Mouse (Mus musculus) heart, embryonic 12.5 days (tissue): ENCODE results near the gene Mylk4. TPM values are rescaled to one million over a fixed set of nuclear protein-coding genes. Genes with fewer than 3 reads are reported as not detected.
A peak's percentile ranks its signal among the peaks of the same experiment; 100 is the strongest.

Experiments
- ATAC-seq: fragments of 200-750 bp; cut with Nextera tagmentation; 2 replicates; pipeline ENCODE4 v1.8.0; 2017; ENCODE audit warnings: moderate TSS enrichment, moderate library complexity; ENCODE audit not compliant: insufficient number of reproducible peaks, low FRiP score
- H3K27ac ChIP-seq: fragments of 300-500 bp; sonication (generic); 2 replicates; pipeline ENCODE4 v1.5.1; 2016; ENCODE audit warnings: mild to moderate bottlenecking, moderate library complexity; ENCODE audit not compliant: poor library complexity, severe bottlenecking
- H3K27me3 ChIP-seq: fragments of 300-500 bp; sonication (generic); replicated peaks from 2 replicates; pipeline ENCODE4 v1.6.1; 2016; ENCODE audit warnings: mild to moderate bottlenecking, moderate library complexity
- H3K36me3 ChIP-seq: fragments of 300-500 bp; sonication (generic); 2 replicates; pipeline ENCODE4 v1.6.1; 2016; ENCODE audit warnings: mild to moderate bottlenecking, moderate library complexity
- H3K4me1 ChIP-seq: fragments of 300-500 bp; sonication (generic); replicated peaks from 2 replicates; pipeline ENCODE4 v1.6.1; 2016; ENCODE audit warnings: mild to moderate bottlenecking
- H3K4me2 ChIP-seq: fragments of 300-500 bp; sonication (generic); 2 replicates; pipeline ENCODE4 v1.6.1; 2016; ENCODE audit warnings: mild to moderate bottlenecking, moderate library complexity
- H3K4me3 ChIP-seq: fragments of 300-500 bp; sonication (generic); 2 replicates; pipeline ENCODE4 v1.5.1; 2016; ENCODE audit warnings: mild to moderate bottlenecking
- H3K9ac ChIP-seq: fragments of 300-500 bp; sonication (generic); 2 replicates; pipeline ENCODE4 v1.6.1; 2016; ENCODE audit warnings: mild to moderate bottlenecking, moderate library complexity
- H3K9me3 ChIP-seq: fragments of 300-500 bp; sonication (generic); replicated peaks from 2 replicates; pipeline ENCODE4 v1.6.1; 2016; ENCODE audit warnings: mild to moderate bottlenecking, moderate library complexity
- WGBS: fragments of 180-500 bp; shearing (Covaris S2); methylation state at CpG from one replicate; pipeline ENCODE4 v1.1.7; 2016; 5-methylcytosine and 5-hydroxymethylcytosine counted together
- polyA plus RNA-seq: library from polyadenylated mRNA; unstranded; fragments of >200 nt; fragmentation: Nextera tagmentation; extraction: Ambion mirVana; gene quantifications from 2 replicates; pipeline ENCODE4 v1.2.1, GENCODE M21; 2016

The Mylk4 gene
- polyA plus RNA-seq, 1 experiment from 2014 or later = 0.28 TPM

GRCm38 (mm10) chr13:32795166-32795565, 11.4 kb upstream of the Mylk4 start:
- no peaks in the 10 kb centered on the region for H3K4me1 ChIP-seq
- no peak overlapping the region for H3K9ac ChIP-seq
- ATAC-seq = no peak
- H3K4me2 ChIP-seq = no peak overlapping the region
- H3K4me3 ChIP-seq = no peak overlapping the region
- no peak overlapping the region for H3K27ac ChIP-seq
- H3K27me3 ChIP-seq = no peaks in the 10 kb centered on the region
- WGBS = 87% methylated on average over 5 of the region's 5 CpGs
- H3K9me3 ChIP-seq = no peaks in the 10 kb centered on the region
- no peaks in the 10 kb centered on the region for H3K36me3 ChIP-seq

DNA sequence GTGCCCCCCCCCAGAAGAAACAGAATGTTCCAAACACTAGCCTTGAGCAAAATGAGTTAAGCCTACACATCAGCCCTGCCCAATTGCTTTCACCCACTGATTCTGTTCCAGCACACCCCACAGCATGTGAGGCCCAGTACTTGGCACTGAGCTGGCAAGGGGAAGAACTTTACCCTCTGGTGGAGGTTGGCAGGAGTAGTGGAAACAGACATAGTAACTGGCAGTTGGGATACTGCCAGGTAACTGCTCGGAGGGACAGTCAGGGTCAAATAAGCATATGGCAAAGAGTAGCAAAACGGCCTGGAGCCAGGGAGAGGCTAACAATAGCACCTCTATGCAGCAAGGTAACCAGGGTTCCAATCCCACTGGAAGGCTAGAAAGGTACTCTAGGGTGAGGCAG, 10.9 kb upstream of the Mylk4 start:
- no peak overlapping the region for H3K4me3 ChIP-seq
- no peaks in the 10 kb centered on the region for H3K27me3 ChIP-seq
- no peaks in the 10 kb centered on the region for H3K4me1 ChIP-seq
- H3K27ac ChIP-seq = no peak overlapping the region
- H3K4me2 ChIP-seq = no peak overlapping the region
- 59% methylated on average over 2 of the region's 2 CpGs for WGBS
- no peaks in the 10 kb centered on the region for H3K36me3 ChIP-seq
- ATAC-seq = no peak
- no peaks in the 10 kb centered on the region for H3K9me3 ChIP-seq
- no peak overlapping the region for H3K9ac ChIP-seq

GRCm38 (mm10) chr13:32789781-32790180, 6.0 kb upstream of the Mylk4 start:
- Histone ChIP-seq H3K9me3 (no peaks in the 10 kb centered on the region), H3K9ac (no peak overlapping the region), H3K36me3 (no peaks in the 10 kb centered on the region), H3K4me3 (no peak overlapping the region), H3K4me2 (no peak overlapping the region), H3K27ac (no peak overlapping the region), H3K27me3 (no peaks in the 10 kb centered on the region), H3K4me1 (no peaks in the 10 kb centered on the region)
- WGBS = 75% methylated on average over 4 of the region's 4 CpGs
- no peak for ATAC-seq

- H3K4me2 ChIP-seq = no peak overlapping the region
- 68% methylated on average over 2 of the region's 2 CpGs for WGBS
- H3K4me3 ChIP-seq = no peak overlapping the region
- ATAC-seq = no peak
- no peak overlapping the region for H3K27ac ChIP-seq
- no peaks in the 10 kb centered on the region for H3K36me3 ChIP-seq
- H3K9ac ChIP-seq = no peak overlapping the region
- no peaks in the 10 kb centered on the region for H3K4me1 ChIP-seq
- H3K9me3 ChIP-seq = no peaks in the 10 kb centered on the region
- H3K27me3 ChIP-seq = no peaks in the 10 kb centered on the region
These were observed 3.8 kb upstream of the Mylk4 start for GRCm38 (mm10) chr13:32787584-32787983.

DNA sequence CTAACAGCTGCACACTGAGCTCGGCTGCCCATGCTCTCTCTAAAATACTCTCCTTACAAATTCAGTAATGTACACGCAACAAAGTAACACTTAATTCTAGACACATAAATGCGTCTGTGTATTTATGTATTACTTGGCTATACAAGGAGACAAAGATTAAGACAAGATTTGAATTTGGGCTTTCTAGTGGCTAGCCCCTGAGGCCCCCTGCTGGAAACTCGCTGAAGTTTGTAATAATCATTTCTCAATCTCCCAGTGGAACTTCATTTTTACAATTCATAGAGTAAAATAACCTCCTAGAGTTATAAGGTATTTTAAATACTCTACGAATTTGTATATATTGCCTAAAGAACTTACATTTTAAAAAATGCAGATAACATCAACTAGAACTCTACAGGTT, 699 bp downstream of the Mylk4 start:
- Histone ChIP-seq H3K4me3 (no peak overlapping the region), H3K4me1 (no peaks in the 10 kb centered on the region), H3K4me2 (no peak overlapping the region), H3K27ac (no peak overlapping the region), H3K27me3 (no peaks in the 10 kb centered on the region), H3K9me3 (no peaks in the 10 kb centered on the region), H3K36me3 (no peaks in the 10 kb centered on the region), H3K9ac (no peak overlapping the region)
- no peak for ATAC-seq
- 53% methylated on average over 5 of the region's 5 CpGs for WGBS

- whole genome bisulfite sequencing = 55% methylated on average over 3 of the region's 3 CpGs
- no peak for ATAC-seq
These were observed 4.9 kb downstream of the Mylk4 start for GRCm38 (mm10) chr13:32778861-32779260.

GRCm38 (mm10) chr13:32776350-32776749, 7.4 kb downstream of the Mylk4 start:
- Histone ChIP-seq H3K4me1 (peaks cover 14% of the 10 kb centered on the region), H3K27me3 (no peaks in the 10 kb centered on the region), H3K36me3 (no peaks in the 10 kb centered on the region), H3K4me3 (no peak overlapping the region), H3K27ac (no peak overlapping the region), H3K9ac (no peak overlapping the region), H3K9me3 (no peaks in the 10 kb centered on the region), H3K4me2 (no peak overlapping the region)
- no peak for ATAC-seq
- 87% methylated on average over 10 of the region's 10 CpGs for WGBS

More at GRCm38 (mm10) chr13:32778861-32779260, 4.9 kb downstream of the Mylk4 start:
- Histone ChIP-seq H3K27me3 (no peaks in the 10 kb centered on the region), H3K27ac (no peak overlapping the region), H3K4me1 (peaks cover 14% of the 10 kb centered on the region), H3K9ac (no peak overlapping the region), H3K36me3 (no peaks in the 10 kb centered on the region), H3K4me3 (no peak overlapping the region), H3K9me3 (no peaks in the 10 kb centered on the region), H3K4me2 (no peak overlapping the region)

DNA sequence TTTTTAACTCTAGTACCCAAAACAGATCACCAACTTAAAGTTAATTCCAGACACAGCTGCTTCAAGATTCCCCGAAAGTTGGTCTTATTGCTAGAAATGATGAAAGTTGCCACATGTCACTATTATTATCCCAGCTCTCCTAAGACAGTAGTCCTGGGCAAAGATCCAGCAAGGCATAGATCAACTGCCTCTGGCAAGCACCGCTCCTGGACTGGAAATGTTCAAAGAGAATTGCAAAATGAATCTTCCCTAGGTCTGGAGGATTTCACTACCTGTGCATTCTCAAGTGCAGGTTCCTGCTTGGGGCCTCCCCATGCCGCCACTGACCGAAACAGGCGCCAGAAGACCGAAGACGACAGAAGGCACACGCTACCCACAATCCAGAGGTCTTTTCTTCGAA, 7.9 kb downstream of the Mylk4 start:
- Histone ChIP-seq H3K4me1 (peaks cover 14% of the 10 kb centered on the region), H3K27me3 (no peaks in the 10 kb centered on the region), H3K9me3 (no peaks in the 10 kb centered on the region), H3K9ac (no peak overlapping the region), H3K36me3 (no peaks in the 10 kb centered on the region), H3K27ac (no peak overlapping the region), H3K4me3 (no peak overlapping the region), H3K4me2 (no peak overlapping the region)
- no peak for ATAC-seq
- 87% methylated on average over 9 of the region's 9 CpGs for WGBS

GRCm38 (mm10) chr13:32769960-32770359, 13.8 kb downstream of the Mylk4 start:
- no peak overlapping the region for H3K9ac ChIP-seq
- WGBS = 11% methylated on average over 3 of the region's 3 CpGs
- no peaks in the 10 kb centered on the region for H3K36me3 ChIP-seq
- ATAC-seq = no peak
- H3K4me3 ChIP-seq = no peak overlapping the region
- no peak overlapping the region for H3K4me2 ChIP-seq
- peak overlapping the region; percentile 18; the same call in 1 of the 2 replicates for H3K27ac ChIP-seq
- H3K4me1 ChIP-seq = peaks cover 10% of the 10 kb centered on the region
- no peaks in the 10 kb centered on the region for H3K9me3 ChIP-seq
- no peaks in the 10 kb centered on the region for H3K27me3 ChIP-seq

DNA sequence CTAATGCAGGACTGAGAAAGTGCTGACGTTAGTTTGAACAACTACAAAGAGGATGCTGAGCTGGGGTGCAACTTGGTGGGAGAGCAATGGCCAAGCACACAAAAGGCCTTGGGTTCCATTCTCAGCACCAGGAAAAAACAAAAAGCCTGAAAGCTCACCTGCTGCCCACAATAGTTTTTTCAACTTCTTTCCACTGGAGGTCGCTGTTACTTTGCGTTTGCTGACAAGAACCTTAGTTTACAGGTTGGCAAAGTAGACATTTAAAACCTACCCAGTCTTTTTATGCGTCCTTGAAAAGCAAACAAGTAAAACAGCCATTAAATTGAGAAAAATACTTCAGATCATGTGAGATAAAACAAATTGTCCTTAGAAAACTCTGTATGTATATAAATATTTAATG, 15.7 kb downstream of the Mylk4 start:
- Histone ChIP-seq H3K4me1 (peaks cover 20% of the 10 kb centered on the region), H3K9me3 (no peaks in the 10 kb centered on the region), H3K27ac (no peak overlapping the region), H3K9ac (no peak overlapping the region), H3K27me3 (no peaks in the 10 kb centered on the region), H3K4me3 (no peak overlapping the region), H3K4me2 (no peak overlapping the region), H3K36me3 (no peaks in the 10 kb centered on the region)
- WGBS = 11% methylated on average over 4 of the region's 4 CpGs
- ATAC-seq = no peak

- Histone ChIP-seq H3K4me3 (no peak overlapping the region), H3K27ac (0 out of 2 replicates have a peak overlapping the region, but pooled peaks have one; percentile 11), H3K4me2 (no peak overlapping the region), H3K9me3 (no peaks in the 10 kb centered on the region), H3K27me3 (no peaks in the 10 kb centered on the region; the same call in 1 of the 2 replicates), H3K4me1 (peaks cover 14% of the 10 kb centered on the region), H3K9ac (no peak overlapping the region), H3K36me3 (no peaks in the 10 kb centered on the region)
- ATAC-seq = peak; percentile 33; the same call in 1 of the 2 replicates
- 13% methylated on average over 7 of the region's 7 CpGs for WGBS
These were observed 19.3 kb downstream of the Mylk4 start for GRCm38 (mm10) chr13:32764448-32764847.

- H3K4me3 ChIP-seq = no peak overlapping the region
- H3K27me3 ChIP-seq = no peaks in the 10 kb centered on the region; the same call in 1 of the 2 replicates
- no peak overlapping the region for H3K9ac ChIP-seq
- no peaks in the 10 kb centered on the region for H3K36me3 ChIP-seq
- WGBS = 68% methylated on average over 3 of the region's 3 CpGs
- no peaks in the 10 kb centered on the region for H3K9me3 ChIP-seq
- peaks cover 17% of the 10 kb centered on the region for H3K4me1 ChIP-seq
- ATAC-seq = no peak
- H3K4me2 ChIP-seq = no peak overlapping the region
- H3K27ac ChIP-seq = no peak overlapping the region
These were observed 20.6 kb downstream of the Mylk4 start for GRCm38 (mm10) chr13:32763141-32763540.
